Mouse (Mus musculus): ENCODE measurements around the gene Adprhl2.

DNA sequence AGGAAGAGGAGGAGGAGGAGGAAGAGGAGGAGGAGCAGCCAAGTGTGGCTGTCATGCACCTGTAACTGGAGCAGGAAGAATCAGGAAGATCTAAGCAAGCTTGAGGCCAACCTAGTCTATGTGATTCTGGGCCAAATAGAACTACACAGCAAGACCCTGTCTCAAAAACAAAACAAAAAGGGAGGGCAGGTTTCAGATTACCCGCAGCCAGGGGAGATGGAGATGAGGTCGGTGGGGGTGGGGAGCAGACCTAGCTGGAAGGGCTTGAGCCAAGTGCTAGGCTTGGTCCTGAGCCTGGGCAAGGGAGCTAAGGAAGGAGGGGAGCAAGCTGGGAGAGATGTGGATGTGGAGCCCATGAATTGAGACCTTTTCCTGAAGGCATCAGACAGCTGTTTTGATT lies 14.7 kb downstream of the Adprhl2 start:
- TF ChIP-seq GATA1 (IDR thresholded peaks at IDR 0.05; ENCODE audit: low read length) (no peak), TAL1 (IDR thresholded peaks at IDR 0.05; ENCODE audit: low read length) (no peak)
